Mouse (Mus musculus): ENCODE data around the gene Ccr9. TPM values are rescaled to one million over a fixed set of nuclear protein-coding genes. Genes with fewer than 3 reads are reported as not detected.
A peak's percentile ranks its signal among the peaks of the same experiment; 100 is the strongest.

Ccr9 gene
- total RNA-seq (2014; rRNA removed; ENCODE audit: low replicate concordance) (1.2 and 4.8 TPM in 2 replicates), polyA plus RNA-seq (2015; fragmentation: Nextera tagmentation; extraction: Ambion mirVana) (0.04 and 0.08 TPM in 2 replicates)

- DNase-seq (ENCODE audit: low spot score): no peak
Observed at GRCm38 (mm10) chr9:123678327-123679105, at the start of gene Ccr9, which contains the start of gene Slc6a20a. TSS of gene Ccr9 (plus strand) at chr9:123678439. TSS of gene Slc6a20a (minus strand) at chr9:123678885.

GRCm38 (mm10) chr9:123631666-123632065 lies 46.6 kb upstream of the Ccr9 start:
- ATAC-seq (ENCODE audit: insufficient read depth, low read depth): no peak
- Histone ChIP-seq H3K27me3 (ENCODE audit: control insufficient read depth, insufficient read depth, low read length) (no peaks in the 10 kb centered on the region), H3K4me3 (ENCODE audit: low read depth, low read length) (no peak overlapping the region), H3K36me3 (replicated peaks; ENCODE audit: control insufficient read depth, insufficient read depth, low read length) (no peaks in the 10 kb centered on the region), H3K9me3 (replicated peaks; ENCODE audit: control insufficient read depth, low read length) (no peaks in the 10 kb centered on the region), H3K9ac (replicated peaks; ENCODE audit: low read depth, low read length) (no peak overlapping the region), H3K4me2 (ENCODE audit: low read depth, low read length) (no peak overlapping the region), H3K4me1 (ENCODE audit: control insufficient read depth, insufficient read depth) (no peaks in the 10 kb centered on the region), H3K27ac (ENCODE audit: low read depth) (no peak overlapping the region)
- 72% methylated on average over 3 of the region's 3 CpGs for WGBS
- TF ChIP-seq CTCF (IDR thresholded peaks at IDR 0.05; ENCODE audit: low read depth) (no peak), EP300 (IDR thresholded peaks at IDR 0.05; ENCODE audit: low read depth) (no peak)
- DNase-seq (ENCODE audit: low spot score): no peak

More at GRCm38 (mm10) chr9:123678327-123679105, at the start of gene Ccr9, which contains the start of gene Slc6a20a:
- 0 out of 2 replicates have a peak within 1 kb of the TSS, but pooled peaks have one; percentile 30 for H3K9ac ChIP-seq (replicated peaks; ENCODE audit: low read depth, low read length)
- peaks cover 7% of the 10 kb centered on the region for H3K4me1 ChIP-seq (ENCODE audit: control insufficient read depth, insufficient read depth)
- TF ChIP-seq EP300 (IDR thresholded peaks at IDR 0.05; ENCODE audit: low read depth) (no peak), CTCF (IDR thresholded peaks at IDR 0.05; ENCODE audit: low read depth) (no peak)
- peak within 1 kb of the TSS; percentile 67 for H3K4me2 ChIP-seq (ENCODE audit: low read depth, low read length)
- 1% methylated on average over 67 of the region's 73 CpGs for WGBS
- H3K9me3 ChIP-seq (replicated peaks; ENCODE audit: control insufficient read depth, low read length): no peaks in the 10 kb centered on the region
- peak; percentile 24; the same call in 1 of the 2 replicates for ATAC-seq (ENCODE audit: insufficient read depth, low read depth)
- H3K4me3 ChIP-seq (ENCODE audit: low read depth, low read length): peak within 1 kb of the TSS; percentile 48
- no peaks in the 10 kb centered on the region for H3K36me3 ChIP-seq (replicated peaks; ENCODE audit: control insufficient read depth, insufficient read depth, low read length)
- H3K27me3 ChIP-seq (ENCODE audit: control insufficient read depth, insufficient read depth, low read length): peaks cover 67% of the 10 kb centered on the region
- no peak within 1 kb of the TSS for H3K27ac ChIP-seq (ENCODE audit: low read depth)

- WGBS: 79% methylated on average over 6 of the region's 6 CpGs
- no peak within 1 kb of the TSS for H3K27ac ChIP-seq (ENCODE audit: low read depth)
- no peak within 1 kb of the TSS for H3K4me3 ChIP-seq (ENCODE audit: low read depth, low read length)
- TF ChIP-seq CTCF (IDR thresholded peaks at IDR 0.05; ENCODE audit: low read depth) (no peak), EP300 (IDR thresholded peaks at IDR 0.05; ENCODE audit: low read depth) (no peak)
- DNase-seq (ENCODE audit: low spot score) (no peak), ATAC-seq (ENCODE audit: insufficient read depth, low read depth) (no peak)
- H3K4me2 ChIP-seq (ENCODE audit: low read depth, low read length): no peak within 1 kb of the TSS
- H3K4me1 ChIP-seq (ENCODE audit: control insufficient read depth, insufficient read depth): no peaks in the 10 kb centered on the region
- H3K9ac ChIP-seq (replicated peaks; ENCODE audit: low read depth, low read length): no peak within 1 kb of the TSS
- H3K9me3 ChIP-seq (replicated peaks; ENCODE audit: control insufficient read depth, low read length): no peaks in the 10 kb centered on the region
- H3K36me3 ChIP-seq (replicated peaks; ENCODE audit: control insufficient read depth, insufficient read depth, low read length): no peaks in the 10 kb centered on the region
- H3K27me3 ChIP-seq (ENCODE audit: control insufficient read depth, insufficient read depth, low read length): no peaks in the 10 kb centered on the region
Observed at GRCm38 (mm10) chr9:123632281-123632680, 46.0 kb upstream of the Ccr9 start, which contains the start of gene Slc6a20b. TSS of gene Slc6a20b (minus strand) at chr9:123632565.

GRCm38 (mm10) chr9:123632993-123633392 lies 45.2 kb upstream of the Ccr9 start:
- 73% methylated on average over 3 of the region's 3 CpGs for WGBS
- no peaks in the 10 kb centered on the region for H3K27me3 ChIP-seq (ENCODE audit: control insufficient read depth, insufficient read depth, low read length)
- no peaks in the 10 kb centered on the region for H3K4me1 ChIP-seq (ENCODE audit: control insufficient read depth, insufficient read depth)
- H3K4me3 ChIP-seq (ENCODE audit: low read depth, low read length): no peak overlapping the region
- H3K36me3 ChIP-seq (replicated peaks; ENCODE audit: control insufficient read depth, insufficient read depth, low read length): no peaks in the 10 kb centered on the region
- H3K4me2 ChIP-seq (ENCODE audit: low read depth, low read length): no peak overlapping the region
- ATAC-seq (ENCODE audit: insufficient read depth, low read depth) (no peak), DNase-seq (ENCODE audit: low spot score) (no peak)
- no peak overlapping the region for H3K9ac ChIP-seq (replicated peaks; ENCODE audit: low read depth, low read length)
- no peaks in the 10 kb centered on the region for H3K9me3 ChIP-seq (replicated peaks; ENCODE audit: control insufficient read depth, low read length)
- no peak overlapping the region for H3K27ac ChIP-seq (ENCODE audit: low read depth)
- TF ChIP-seq EP300 (IDR thresholded peaks at IDR 0.05; ENCODE audit: low read depth) (no peak), CTCF (IDR thresholded peaks at IDR 0.05; ENCODE audit: low read depth) (no peak)

GRCm38 (mm10) chr9:123636771-123637170 lies 41.5 kb upstream of the Ccr9 start:
- DNase-seq (ENCODE audit: low spot score) (no peak), ATAC-seq (ENCODE audit: insufficient read depth, low read depth) (no peak)
- no peak for TF ChIP-seq EP300 (IDR thresholded peaks at IDR 0.05; ENCODE audit: low read depth)
- TF ChIP-seq CTCF (IDR thresholded peaks at IDR 0.05; ENCODE audit: low read depth): no peak
- Histone ChIP-seq H3K4me3 (ENCODE audit: low read depth, low read length) (no peak overlapping the region), H3K4me2 (ENCODE audit: low read depth, low read length) (no peak overlapping the region), H3K36me3 (replicated peaks; ENCODE audit: control insufficient read depth, insufficient read depth, low read length) (no peaks in the 10 kb centered on the region), H3K27ac (ENCODE audit: low read depth) (no peak overlapping the region), H3K9ac (replicated peaks; ENCODE audit: low read depth, low read length) (no peak overlapping the region), H3K9me3 (replicated peaks; ENCODE audit: control insufficient read depth, low read length) (no peaks in the 10 kb centered on the region), H3K27me3 (ENCODE audit: control insufficient read depth, insufficient read depth, low read length) (no peaks in the 10 kb centered on the region), H3K4me1 (ENCODE audit: control insufficient read depth, insufficient read depth) (no peaks in the 10 kb centered on the region)
- 67% methylated on average over 5 of the region's 5 CpGs for WGBS
